Mouse (Mus musculus): ENCODE results near the gene Nxn. TPM values are rescaled to one million over a fixed set of nuclear protein-coding genes. Genes with fewer than 3 reads are reported as not detected.

The Nxn gene
- polyA plus RNA-seq, 1 experiment from 2014 or later: 52.3 TPM

DNA sequence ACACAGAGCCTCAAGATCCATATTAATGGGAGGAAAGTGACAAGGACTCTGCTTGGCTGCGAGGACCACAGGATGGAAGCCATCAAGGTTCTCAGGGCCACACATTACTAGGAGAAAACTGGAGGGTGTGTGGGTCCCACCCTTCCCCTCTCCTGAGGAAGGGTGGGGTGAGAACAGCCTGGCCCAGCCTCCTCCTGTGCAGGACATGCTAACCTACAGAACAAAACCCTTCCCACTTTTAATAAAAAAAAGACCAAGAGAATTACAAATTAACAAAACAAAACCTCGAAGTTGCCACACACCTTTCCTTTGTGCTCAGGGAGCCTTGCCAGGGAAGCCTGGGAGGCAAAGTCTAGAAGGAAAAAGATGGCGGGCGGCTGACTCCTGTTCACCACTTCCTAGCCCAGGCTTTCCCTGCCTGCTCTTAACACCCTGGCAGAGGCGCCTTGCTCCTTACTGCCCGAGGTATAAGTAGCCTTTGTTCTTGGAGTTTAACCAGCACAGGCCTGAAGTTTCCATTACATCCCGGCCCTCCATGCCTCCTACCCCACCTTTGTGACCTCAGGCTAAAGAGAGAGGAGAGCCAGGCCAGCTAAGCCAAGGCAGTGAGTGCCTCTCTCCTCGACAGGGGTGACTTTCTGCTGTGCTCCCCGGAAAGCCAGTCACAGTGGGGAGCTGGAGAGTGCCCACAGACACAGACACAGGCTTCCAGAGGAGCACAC, 79.1 kb downstream of the Nxn start:
- no peak for ATAC-seq (replicated peaks; ENCODE audit: low FRiP score)

DNA sequence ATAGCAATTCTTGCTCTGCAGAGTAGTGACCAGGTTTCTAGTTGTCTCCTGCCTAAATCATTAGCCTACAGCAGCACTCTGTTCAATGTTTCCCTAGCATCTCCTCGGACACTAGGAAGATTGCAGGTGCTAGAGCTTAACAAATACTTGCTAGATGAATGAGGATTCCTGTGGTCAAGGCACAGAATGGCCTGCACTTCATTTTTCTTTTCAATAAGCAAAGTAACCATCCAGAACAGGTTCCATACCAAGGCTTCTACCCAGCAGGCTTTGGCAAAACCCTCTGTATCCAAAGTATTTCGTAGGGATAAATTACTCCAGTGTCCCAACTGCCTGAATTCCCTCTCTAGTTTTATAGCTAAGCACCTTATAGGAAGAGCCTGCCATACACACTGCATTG, 81.0 kb downstream of the Nxn start:
- H3K4me3 ChIP-seq (ENCODE audit: low read depth, low read length): no peak overlapping the region
- H3K27me3 ChIP-seq (ENCODE audit: control insufficient read depth, insufficient read depth, low read length): no peaks in the 10 kb centered on the region
- no peaks in the 10 kb centered on the region; the same call in 1 of the 2 replicates for H3K36me3 ChIP-seq (ENCODE audit: control insufficient read depth, insufficient read depth, low read length)
- ATAC-seq (replicated peaks; ENCODE audit: low FRiP score) (no peak), DNase-seq (ENCODE audit: low spot score) (no peak)
- H3K9ac ChIP-seq (ENCODE audit: low read length): no peak overlapping the region
- H3K4me1 ChIP-seq (replicated peaks; ENCODE audit: control insufficient read depth, insufficient read depth, low read length): 0 out of 2 replicates have a peak, but pooled peaks cover 2% of the 10 kb centered on the region
- no peaks in the 10 kb centered on the region; the same call in 1 of the 2 replicates for H3K9me3 ChIP-seq (ENCODE audit: control insufficient read depth, low read length)
- H3K27ac ChIP-seq (ENCODE audit: low read depth, low read length): no peak overlapping the region
- no peak overlapping the region for H3K4me2 ChIP-seq (ENCODE audit: low read depth, low read length, severe bottlenecking)
- 75% methylated on average over 2 of the region's 2 CpGs for WGBS

More for the DNA sequence above, 79.1 kb downstream of the Nxn start:
- WGBS: 54% methylated on average over 9 of the region's 9 CpGs
- Histone ChIP-seq H3K9ac (ENCODE audit: low read length) (no peak overlapping the region), H3K27ac (ENCODE audit: low read depth, low read length) (no peak overlapping the region), H3K4me1 (replicated peaks; ENCODE audit: control insufficient read depth, insufficient read depth, low read length) (peaks cover 3% of the 10 kb centered on the region; the same call in 1 of the 2 replicates), H3K4me3 (ENCODE audit: low read depth, low read length) (no peak overlapping the region), H3K27me3 (ENCODE audit: control insufficient read depth, insufficient read depth, low read length) (no peaks in the 10 kb centered on the region), H3K4me2 (ENCODE audit: low read depth, low read length, severe bottlenecking) (no peak overlapping the region), H3K9me3 (ENCODE audit: control insufficient read depth, low read length) (no peaks in the 10 kb centered on the region; the same call in 1 of the 2 replicates), H3K36me3 (ENCODE audit: control insufficient read depth, insufficient read depth, low read length) (no peaks in the 10 kb centered on the region; the same call in 1 of the 2 replicates)
- DNase-seq (ENCODE audit: low spot score): no peak

DNA sequence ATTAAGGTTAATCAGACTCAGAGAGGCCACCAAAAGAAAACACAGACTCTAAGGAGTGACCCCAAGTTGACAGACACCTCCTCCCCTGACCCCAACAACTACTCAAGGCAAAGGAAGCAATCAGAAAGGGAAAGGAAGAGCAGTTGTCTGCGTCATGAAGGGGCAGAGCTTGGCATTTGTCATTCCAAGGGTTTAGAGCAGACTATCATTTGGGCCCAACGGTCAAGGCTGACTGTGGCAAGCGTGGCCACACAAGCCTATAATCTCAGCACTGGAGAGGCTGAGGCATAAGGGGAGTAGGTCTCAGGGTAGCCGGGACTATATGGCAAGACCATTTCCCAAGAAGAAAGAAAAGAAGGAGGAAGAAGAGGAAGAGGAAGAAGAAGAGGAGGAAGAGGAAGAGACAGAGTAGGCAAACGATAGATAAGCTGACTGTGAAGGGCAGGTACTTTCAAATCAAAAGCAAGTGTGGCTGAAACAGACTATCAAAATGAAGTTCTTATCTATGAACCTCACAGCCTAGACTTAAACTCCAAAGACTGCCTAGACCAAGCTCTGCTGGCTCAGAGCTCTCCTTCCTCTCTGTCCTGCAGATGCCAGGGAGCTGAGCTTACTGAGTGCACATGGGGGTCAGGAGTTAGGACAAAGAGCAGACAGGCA, 83.0 kb downstream of the Nxn start:
- ATAC-seq (replicated peaks; ENCODE audit: low FRiP score): no peak
- WGBS: 91% methylated on average over 5 of the region's 5 CpGs
- Histone ChIP-seq H3K9me3 (ENCODE audit: control insufficient read depth, low read length) (no peaks in the 10 kb centered on the region; the same call in 1 of the 2 replicates), H3K4me1 (replicated peaks; ENCODE audit: control insufficient read depth, insufficient read depth, low read length) (peaks cover 18% of the 10 kb centered on the region), H3K4me3 (ENCODE audit: low read depth, low read length) (no peak overlapping the region), H3K9ac (ENCODE audit: low read length) (no peak overlapping the region), H3K27ac (ENCODE audit: low read depth, low read length) (no peak overlapping the region), H3K27me3 (ENCODE audit: control insufficient read depth, insufficient read depth, low read length) (no peaks in the 10 kb centered on the region), H3K36me3 (ENCODE audit: control insufficient read depth, insufficient read depth, low read length) (no peaks in the 10 kb centered on the region; the same call in 1 of the 2 replicates), H3K4me2 (ENCODE audit: low read depth, low read length, severe bottlenecking) (no peak overlapping the region)
- DNase-seq (ENCODE audit: low spot score): no peak

DNA sequence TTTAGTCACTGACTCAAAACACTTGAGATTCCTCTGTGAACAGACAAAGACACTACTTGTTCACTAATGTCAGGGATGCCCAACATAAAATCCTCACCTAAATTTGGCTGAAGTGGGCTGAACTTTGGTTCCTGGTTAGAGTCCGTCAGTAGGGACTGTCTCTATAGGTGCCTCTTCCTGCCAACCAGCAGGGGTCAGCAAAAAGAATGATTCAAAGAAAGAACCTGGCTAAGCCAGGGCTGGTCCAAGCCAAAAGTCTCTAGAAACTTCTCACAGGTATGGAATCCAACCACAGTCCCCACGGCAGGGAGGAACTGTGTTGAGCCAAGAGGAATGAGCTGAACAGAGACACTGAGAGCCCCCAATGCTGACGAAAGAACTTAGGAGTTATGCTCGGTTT, 84.2 kb downstream of the Nxn start:
- Histone ChIP-seq H3K27me3 (ENCODE audit: control insufficient read depth, insufficient read depth, low read length) (no peaks in the 10 kb centered on the region), H3K4me2 (ENCODE audit: low read depth, low read length, severe bottlenecking) (no peak overlapping the region), H3K27ac (ENCODE audit: low read depth, low read length) (no peak overlapping the region), H3K4me3 (ENCODE audit: low read depth, low read length) (no peak overlapping the region), H3K4me1 (replicated peaks; ENCODE audit: control insufficient read depth, insufficient read depth, low read length) (peaks cover 22% of the 10 kb centered on the region), H3K9me3 (ENCODE audit: control insufficient read depth, low read length) (no peaks in the 10 kb centered on the region), H3K9ac (ENCODE audit: low read length) (no peak overlapping the region), H3K36me3 (ENCODE audit: control insufficient read depth, insufficient read depth, low read length) (no peaks in the 10 kb centered on the region)
- ATAC-seq (replicated peaks; ENCODE audit: low FRiP score) (no peak), DNase-seq (ENCODE audit: low spot score) (no peak)
- 81% methylated on average over 4 of the region's 4 CpGs for WGBS

DNA sequence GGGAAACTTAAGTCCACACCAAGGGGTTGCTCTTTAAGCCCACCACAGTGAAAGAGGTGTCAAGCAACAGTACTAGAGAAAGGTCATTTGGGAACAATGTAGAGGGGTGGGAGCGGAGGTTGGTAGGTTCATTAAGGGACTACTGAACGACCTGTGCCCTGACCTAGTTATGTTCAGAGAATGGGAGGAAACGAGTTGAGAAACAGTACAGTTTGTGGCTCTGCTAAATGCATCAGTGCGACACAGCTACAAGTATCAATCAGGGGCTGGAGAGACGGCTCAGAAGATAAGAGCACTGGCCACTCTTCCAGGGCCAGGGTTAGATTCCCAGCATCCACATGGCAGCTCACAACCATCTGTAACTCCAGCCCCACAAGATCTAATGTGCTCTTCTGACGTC, 84.8 kb downstream of the Nxn start:
- DNase-seq (ENCODE audit: low spot score): no peak
- Histone ChIP-seq H3K4me1 (replicated peaks; ENCODE audit: control insufficient read depth, insufficient read depth, low read length) (peaks cover 25% of the 10 kb centered on the region), H3K27me3 (ENCODE audit: control insufficient read depth, insufficient read depth, low read length) (no peaks in the 10 kb centered on the region), H3K4me2 (ENCODE audit: low read depth, low read length, severe bottlenecking) (no peak overlapping the region), H3K27ac (ENCODE audit: low read depth, low read length) (no peak overlapping the region), H3K4me3 (ENCODE audit: low read depth, low read length) (no peak overlapping the region), H3K9me3 (ENCODE audit: control insufficient read depth, low read length) (no peaks in the 10 kb centered on the region), H3K9ac (ENCODE audit: low read length) (no peak overlapping the region), H3K36me3 (ENCODE audit: control insufficient read depth, insufficient read depth, low read length) (no peaks in the 10 kb centered on the region)
- WGBS: 74% methylated on average over 6 of the region's 6 CpGs
- no peak for ATAC-seq (replicated peaks; ENCODE audit: low FRiP score)

DNA sequence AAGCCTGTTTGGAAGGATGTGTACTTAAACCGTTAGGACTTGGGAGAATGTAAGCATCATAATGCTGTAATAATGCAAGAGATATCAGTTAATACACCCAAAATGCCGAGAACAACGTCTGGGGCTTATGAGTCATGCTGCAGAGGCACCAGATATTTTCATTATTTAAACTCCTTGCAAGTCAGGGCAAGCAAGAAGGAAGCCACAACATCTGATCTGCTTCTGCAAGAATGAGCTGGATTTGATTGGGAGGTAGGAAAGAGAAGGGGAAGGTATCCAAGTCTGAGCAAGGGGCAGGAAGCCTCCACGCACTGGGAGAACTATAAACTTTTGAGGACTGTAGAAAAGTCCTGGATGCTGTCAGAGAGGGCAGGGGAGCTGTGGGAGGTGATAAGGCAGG, 86.1 kb downstream of the Nxn start:
- 82% methylated on average over 4 of the region's 4 CpGs for WGBS
- H3K9me3 ChIP-seq (ENCODE audit: control insufficient read depth, low read length): no peaks in the 10 kb centered on the region
- no peak overlapping the region for H3K9ac ChIP-seq (ENCODE audit: low read length)
- H3K4me1 ChIP-seq (replicated peaks; ENCODE audit: control insufficient read depth, insufficient read depth, low read length): peaks cover 25% of the 10 kb centered on the region
- H3K4me2 ChIP-seq (ENCODE audit: low read depth, low read length, severe bottlenecking): no peak overlapping the region
- no peaks in the 10 kb centered on the region for H3K27me3 ChIP-seq (ENCODE audit: control insufficient read depth, insufficient read depth, low read length)
- H3K27ac ChIP-seq (ENCODE audit: low read depth, low read length): no peak overlapping the region
- H3K4me3 ChIP-seq (ENCODE audit: low read depth, low read length): no peak overlapping the region
- no peak for DNase-seq (ENCODE audit: low spot score)
- ATAC-seq (replicated peaks; ENCODE audit: low FRiP score): no peak
- H3K36me3 ChIP-seq (ENCODE audit: control insufficient read depth, insufficient read depth, low read length): no peaks in the 10 kb centered on the region

DNA sequence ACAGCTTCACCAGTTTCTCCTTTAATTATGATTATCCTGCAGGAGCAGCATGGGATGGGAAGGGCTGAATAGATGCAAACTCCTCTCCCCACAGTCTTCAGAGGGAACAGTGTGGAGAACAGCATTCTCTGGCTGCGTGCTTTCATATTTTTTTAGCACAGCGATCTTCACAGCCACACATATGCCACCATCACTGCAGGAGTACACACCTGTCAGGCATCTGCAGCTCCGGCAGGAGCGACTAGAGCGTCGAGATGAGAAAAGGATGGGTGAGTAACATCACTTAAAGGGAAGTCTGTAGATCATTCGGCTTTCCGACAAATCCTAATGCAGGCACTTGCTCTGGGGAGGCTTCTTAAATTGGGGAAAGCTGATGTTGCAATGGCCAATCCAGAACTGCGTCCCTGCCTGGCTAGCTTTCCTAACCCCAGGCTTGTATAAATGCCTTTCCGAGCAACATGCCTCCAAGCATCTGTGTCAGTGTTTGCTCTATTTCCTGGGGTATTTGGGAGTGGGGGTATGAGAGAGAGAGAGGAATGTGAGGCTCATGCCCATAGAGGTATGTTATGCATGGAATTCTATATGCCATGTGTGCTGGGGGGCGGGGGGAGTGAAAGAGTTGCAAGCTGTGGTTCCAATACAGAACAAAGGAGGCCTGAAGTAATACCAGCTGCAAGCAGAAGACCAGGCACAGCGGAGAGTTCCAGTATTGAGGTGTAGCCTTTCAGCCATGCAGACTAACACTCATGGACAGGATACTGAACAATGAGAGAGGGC, 87.5 kb downstream of the Nxn start:
- Histone ChIP-seq H3K27me3 (ENCODE audit: control insufficient read depth, insufficient read depth, low read length) (no peaks in the 10 kb centered on the region), H3K4me2 (ENCODE audit: low read depth, low read length, severe bottlenecking) (no peak overlapping the region), H3K27ac (ENCODE audit: low read depth, low read length) (peak overlapping the region; percentile 43; the same call in 1 of the 2 replicates), H3K36me3 (ENCODE audit: control insufficient read depth, insufficient read depth, low read length) (no peaks in the 10 kb centered on the region), H3K9me3 (ENCODE audit: control insufficient read depth, low read length) (no peaks in the 10 kb centered on the region), H3K4me1 (replicated peaks; ENCODE audit: control insufficient read depth, insufficient read depth, low read length) (peaks cover 25% of the 10 kb centered on the region), H3K9ac (ENCODE audit: low read length) (peak overlapping the region; percentile 27; the same call in 1 of the 2 replicates), H3K4me3 (ENCODE audit: low read depth, low read length) (no peak overlapping the region)
- DNase-seq (ENCODE audit: low spot score) (no peak), ATAC-seq (replicated peaks; ENCODE audit: low FRiP score) (no peak)
- WGBS: 72% methylated on average over 12 of the region's 12 CpGs

DNA sequence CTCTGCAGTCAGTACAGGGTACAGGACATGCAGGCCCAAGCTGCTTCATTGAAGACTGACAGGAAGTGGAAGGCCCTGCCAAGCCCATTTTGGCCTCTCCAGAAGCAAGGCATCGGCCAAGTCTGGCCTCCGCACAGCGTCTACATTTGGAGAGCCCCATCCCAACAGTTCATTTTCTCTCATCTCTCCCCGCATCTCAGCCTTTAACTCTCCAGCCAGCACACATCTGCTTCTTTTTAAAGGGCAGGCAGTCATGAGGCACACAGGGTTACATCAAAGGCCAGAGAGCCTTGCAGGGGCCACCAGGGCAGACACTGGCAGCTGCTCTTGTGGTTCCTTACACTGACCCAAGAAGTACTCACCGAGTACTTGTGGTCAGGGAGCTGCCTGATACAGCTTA, 89.1 kb downstream of the Nxn start:
- Histone ChIP-seq H3K9ac (ENCODE audit: low read length) (no peak overlapping the region), H3K4me2 (ENCODE audit: low read depth, low read length, severe bottlenecking) (no peak overlapping the region), H3K4me3 (ENCODE audit: low read depth, low read length) (no peak overlapping the region), H3K27ac (ENCODE audit: low read depth, low read length) (no peak overlapping the region), H3K27me3 (ENCODE audit: control insufficient read depth, insufficient read depth, low read length) (no peaks in the 10 kb centered on the region), H3K4me1 (replicated peaks; ENCODE audit: control insufficient read depth, insufficient read depth, low read length) (peaks cover 27% of the 10 kb centered on the region), H3K9me3 (ENCODE audit: control insufficient read depth, low read length) (no peaks in the 10 kb centered on the region), H3K36me3 (ENCODE audit: control insufficient read depth, insufficient read depth, low read length) (no peaks in the 10 kb centered on the region)
- ATAC-seq (replicated peaks; ENCODE audit: low FRiP score): no peak
- whole genome bisulfite sequencing: 70% methylated on average over 5 of the region's 5 CpGs
- no peak for DNase-seq (ENCODE audit: low spot score)

Measured in forebrain, embryonic 11.5 days (tissue).